8 mouse cellular contexts compared by ENCODE assay signal in the genomic region with DNA sequence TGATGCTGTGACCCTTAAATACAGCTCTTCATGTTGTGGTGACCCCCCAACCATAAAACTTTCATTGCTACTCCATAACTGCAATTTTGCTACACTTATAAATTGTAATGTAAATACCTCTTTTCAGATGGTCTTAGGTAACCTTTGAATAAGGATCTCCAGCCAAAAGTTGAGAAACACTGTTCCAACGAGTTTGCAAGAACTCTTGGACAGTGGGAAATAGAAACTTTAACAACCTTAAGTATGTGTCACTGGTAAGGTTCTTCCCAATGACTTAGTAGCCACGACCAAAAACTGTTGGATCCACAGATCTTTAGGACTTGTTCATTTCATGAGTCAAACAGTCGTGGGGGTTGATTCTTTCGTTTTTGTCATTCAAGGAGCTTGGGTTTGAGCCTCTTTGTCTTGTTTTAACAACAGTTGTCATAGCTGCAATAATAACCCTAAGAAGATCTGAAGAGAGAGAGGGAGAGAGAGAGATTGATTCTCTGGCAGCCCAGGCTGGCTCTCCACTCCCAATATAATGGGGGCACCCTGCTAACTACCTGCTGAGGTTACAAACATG. TPM values are rescaled to one million over a fixed set of nuclear protein-coding genes. Genes with fewer than 3 reads are reported as not detected.
DNase-seq lines count a peak whose midpoint lies in the region; ATAC-seq and TF ChIP-seq lines count a peak whose summit lies in the region.

No protein-coding gene starts in this region.

- no peak for TF ChIP-seq POLR2A in olfactory bulb, adult 2 months (IDR thresholded peaks at IDR 0.05; ENCODE audit: insufficient read depth, low read depth, low read length)

- peak; percentile 39 for DNase-seq in CD4-positive, CD25-positive, alpha-beta regulatory T cell, adult 2 months (ENCODE audit: low read depth, low spot score)
- DNase-seq in layer of hippocampus, adult 11-12 months (ENCODE audit: low spot score) = no peak
- no peak for DNase-seq in layer of hippocampus, postnatal 25 days (ENCODE audit: extremely low spot score in 1 of 2, low spot score in 1 of 2)

- H3K27ac ChIP-seq in limb, embryonic 12.5 days = peak overlapping the region; percentile 69; the same call in 1 of the 2 replicates
- 0 out of 2 replicates have a peak overlapping the region, but pooled peaks have one; percentile 43 for H3K27ac ChIP-seq in olfactory bulb, adult 2 months (ENCODE audit: insufficient read depth, low read depth, low read length)

- H3K9ac ChIP-seq in limb, embryonic 12.5 days (replicated peaks) = no peak overlapping the region

- peaks cover 9% of the 10 kb centered on the region for H3K36me3 ChIP-seq in megakaryocyte, embryonic 14.5 days (replicated peaks; ENCODE audit: low read length)
- H3K36me3 ChIP-seq in limb, embryonic 12.5 days = no peaks in the 10 kb centered on the region

- peaks cover 70% of the 10 kb centered on the region for H3K4me1 ChIP-seq in megakaryocyte, embryonic 14.5 days
- H3K4me1 ChIP-seq in limb, embryonic 12.5 days (replicated peaks) = peaks cover 25% of the 10 kb centered on the region
- H3K4me1 ChIP-seq in olfactory bulb, adult 2 months (ENCODE audit: control insufficient read depth, insufficient read depth, low read length) = peaks cover 10% of the 10 kb centered on the region; the same call in 1 of the 2 replicates

- peak overlapping the region; percentile 95 for H3K4me3 ChIP-seq in megakaryocyte, embryonic 14.5 days (replicated peaks)
- H3K4me3 ChIP-seq in limb, embryonic 12.5 days (replicated peaks) = peak overlapping the region; percentile 59
- no peak overlapping the region for H3K4me3 ChIP-seq in olfactory bulb, adult 2 months (ENCODE audit: insufficient read depth, low read depth, low read length)

- no peaks in the 10 kb centered on the region for H3K27me3 ChIP-seq in megakaryocyte, embryonic 14.5 days (replicated peaks)
- H3K27me3 ChIP-seq in limb, embryonic 12.5 days = no peaks in the 10 kb centered on the region

- H3K9me3 ChIP-seq in megakaryocyte, embryonic 14.5 days = peaks cover 4% of the 10 kb centered on the region
- H3K9me3 ChIP-seq in limb, embryonic 12.5 days = no peaks in the 10 kb centered on the region

- no peak for ATAC-seq in CD4-positive, CD25-positive, alpha-beta regulatory T cell, adult 4 months
- ATAC-seq in megakaryocyte, adult 5-6 weeks (ENCODE audit: poor library complexity, severe bottlenecking) = no peak
- ATAC-seq in limb, embryonic 12.5 days (ENCODE audit: insufficient number of reproducible peaks, insufficient read depth, low FRiP score, low TSS enrichment, low read depth) = no peak

- H3K4me2 ChIP-seq in limb, embryonic 12.5 days = peak overlapping the region; percentile 91

- WGBS in limb, embryonic 12.5 days = 86% methylated on average over 4 of the region's 4 CpGs
- 76% methylated on average over 4 of the region's 4 CpGs for WGBS in olfactory bulb, adult 2 months

- TF ChIP-seq CTCF in olfactory bulb, adult 2 months (IDR thresholded peaks at IDR 0.05; ENCODE audit: insufficient read depth, low read depth, low read length) = no peak

RNA-seq across cellular contexts. Expression of a gene that starts 21.1 kb away (rescaled TPM):
- polyA plus RNA-seq in CD4-positive, CD25-positive, alpha-beta regulatory T cell, adult 4 months (2017; shearing (Covaris generic)) = 100 to 1,000 TPM in 1 of 2 experiments, 10 to 100 TPM in 1; 86.0 to 120 TPM
- polyA plus RNA-seq in megakaryocyte, embryonic 14.5 days (2012; ENCODE audit: insufficient read depth, low replicate concordance) = 3.8 TPM in 2 replicates
- 66.2 and 67.3 TPM in 2 replicates for total RNA-seq in megakaryocyte, adult 5-6 weeks (2015)
- total RNA-seq in megakaryocyte, adult 5-6 weeks (2017) = 73.9 and 78.5 TPM in 2 replicates
- 62.3 and 65.1 TPM in 2 replicates for polyA plus RNA-seq in limb, embryonic 12.5 days (2016; fragmentation: Nextera tagmentation; extraction: Ambion mirVana)
- not detected in 2 replicates for polyA plus RNA-seq in olfactory bulb, adult 2 months (2012; ENCODE audit: insufficient read depth, insufficient read length, low replicate concordance, missing spikeins)
- 10 to 100 TPM; 48.8 to 55.6 TPM for total RNA-seq in layer of hippocampus, postnatal 25 days (2021)

RNA-seq across cellular contexts. Expression of a gene that starts 58.0 kb away (rescaled TPM):
- 100 to 1,000 TPM; 131 to 143 TPM for polyA plus RNA-seq in CD4-positive, CD25-positive, alpha-beta regulatory T cell, adult 4 months (2017; shearing (Covaris generic))
- 2.0 and 13.1 TPM in 2 replicates for polyA plus RNA-seq in megakaryocyte, embryonic 14.5 days (2012; ENCODE audit: insufficient read depth, low replicate concordance)
- 66.6 and 68.3 TPM in 2 replicates for total RNA-seq in megakaryocyte, adult 5-6 weeks (2015)
- total RNA-seq in megakaryocyte, adult 5-6 weeks (2017) = 63.3 and 64.6 TPM in 2 replicates
- polyA plus RNA-seq in limb, embryonic 12.5 days (2016; fragmentation: Nextera tagmentation; extraction: Ambion mirVana) = 8.0 and 9.6 TPM in 2 replicates
- not detected in 2 replicates for polyA plus RNA-seq in olfactory bulb, adult 2 months (2012; ENCODE audit: insufficient read depth, insufficient read length, low replicate concordance, missing spikeins)
- 10 to 100 TPM in 1 of 2 experiments, 1 to 10 TPM in 1; 9.7 to 11.2 TPM for total RNA-seq in layer of hippocampus, postnatal 25 days (2021)
